Mouse (Mus musculus) naive thymus-derived CD4-positive, alpha-beta T cell, adult 2 months (primary cell): ENCODE results near the gene Nectin1.

ENCODE experiments used
- DNase-seq: peaks from one replicate; pipeline ENCODE4 v3.0.0-alpha.2; 2011; ENCODE audit warnings: low read depth

The Nectin1 gene

DNA sequence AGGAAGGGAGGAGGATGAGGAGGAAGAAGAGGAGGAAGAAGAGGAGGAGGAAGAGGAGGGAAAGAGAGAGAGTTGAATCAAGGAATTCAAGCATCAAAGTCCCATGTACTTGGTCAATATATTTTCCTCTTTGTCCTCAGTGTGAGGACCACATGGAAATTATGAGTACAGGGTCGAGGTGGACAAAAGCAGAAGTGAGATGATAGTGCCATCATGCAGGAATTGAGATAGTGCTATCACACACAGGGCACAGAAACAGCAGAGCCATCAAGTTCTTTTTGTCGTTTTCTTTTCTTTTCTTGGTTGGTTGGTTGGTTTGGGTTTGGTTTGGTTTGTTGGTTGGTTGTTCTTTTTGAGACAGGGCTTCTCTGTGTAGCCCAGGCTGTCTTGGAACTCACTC, 2.5 kb upstream of the Nectin1 start:
- no peak for DNase-seq

- no peak for DNase-seq
Observed at GRCm38 (mm10) chr9:43742066-43742465, 1.7 kb upstream of the Nectin1 start.

- peak; percentile 12 for DNase-seq
Observed at GRCm38 (mm10) chr9:43742902-43743646, 710 bp upstream of the Nectin1 start.

GRCm38 (mm10) chr9:43744138-43744981, 576 bp downstream of the Nectin1 start:
- DNase-seq = peak; percentile 36

GRCm38 (mm10) chr9:43745051-43745792, 1.4 kb downstream of the Nectin1 start:
- DNase-seq = peak; percentile 23

DNA sequence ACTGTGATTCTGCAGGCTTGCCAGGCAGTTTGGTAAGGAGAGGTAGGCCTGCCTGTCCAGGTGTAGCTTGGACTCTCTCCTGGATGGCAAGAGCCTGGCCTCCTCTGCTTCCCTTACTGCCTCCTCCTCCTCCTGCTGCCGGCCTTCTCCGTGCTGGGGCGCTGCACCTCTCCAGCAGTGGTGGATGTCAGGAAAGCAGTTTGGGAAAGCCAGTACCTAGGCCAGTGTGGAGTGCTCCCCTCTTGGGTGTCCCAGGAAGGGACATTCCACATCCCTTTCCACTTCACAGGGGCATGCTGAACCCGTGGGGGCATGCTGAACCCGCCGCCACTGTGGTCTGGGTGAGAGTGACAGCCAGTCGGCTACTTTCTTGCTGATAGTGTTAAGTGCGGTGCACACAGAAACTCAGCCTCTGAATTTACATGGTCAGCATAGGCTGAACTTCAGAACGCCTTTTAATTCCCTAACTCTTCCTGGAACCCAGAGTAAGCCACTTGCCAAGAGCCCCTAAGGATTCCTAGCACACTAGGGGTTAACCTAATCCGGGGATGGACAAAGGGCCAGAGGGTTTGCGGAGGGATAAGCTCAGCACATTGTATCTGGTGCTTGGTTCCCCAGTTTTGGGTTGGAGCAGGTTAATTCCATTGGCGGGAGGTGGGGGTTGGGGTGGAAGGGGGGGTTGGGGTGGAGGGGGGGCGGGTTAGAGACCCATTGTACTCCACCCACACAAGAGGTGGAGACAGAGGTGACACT, 2.3 kb downstream of the Nectin1 start:
- DNase-seq = no peak

- no peak for DNase-seq
Observed at GRCm38 (mm10) chr9:43747710-43748109, 3.9 kb downstream of the Nectin1 start.

- DNase-seq = no peak
Observed at GRCm38 (mm10) chr9:43748519-43748918, 4.7 kb downstream of the Nectin1 start.

GRCm38 (mm10) chr9:43750053-43750452, 6.3 kb downstream of the Nectin1 start:
- no peak for DNase-seq

DNA sequence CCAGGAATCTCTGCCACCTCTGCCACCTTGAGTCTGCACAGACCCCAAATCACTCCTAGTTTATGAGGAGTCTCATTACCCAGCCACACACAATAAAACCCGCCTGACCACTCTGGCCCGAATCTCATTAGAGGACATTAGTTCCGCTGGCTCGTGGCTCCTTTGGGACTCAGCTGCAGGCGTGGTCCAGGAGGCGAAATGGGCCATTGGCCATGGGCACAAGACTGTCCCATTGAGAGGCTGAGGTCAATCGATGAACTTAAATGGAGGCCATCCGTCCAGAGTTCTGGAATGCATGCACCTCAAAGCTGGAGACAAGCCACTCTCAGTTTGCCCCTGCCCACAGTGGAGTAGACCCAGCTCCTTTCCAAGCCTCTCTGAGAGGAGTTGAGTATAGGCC, 7.3 kb downstream of the Nectin1 start:
- DNase-seq = no peak

DNA sequence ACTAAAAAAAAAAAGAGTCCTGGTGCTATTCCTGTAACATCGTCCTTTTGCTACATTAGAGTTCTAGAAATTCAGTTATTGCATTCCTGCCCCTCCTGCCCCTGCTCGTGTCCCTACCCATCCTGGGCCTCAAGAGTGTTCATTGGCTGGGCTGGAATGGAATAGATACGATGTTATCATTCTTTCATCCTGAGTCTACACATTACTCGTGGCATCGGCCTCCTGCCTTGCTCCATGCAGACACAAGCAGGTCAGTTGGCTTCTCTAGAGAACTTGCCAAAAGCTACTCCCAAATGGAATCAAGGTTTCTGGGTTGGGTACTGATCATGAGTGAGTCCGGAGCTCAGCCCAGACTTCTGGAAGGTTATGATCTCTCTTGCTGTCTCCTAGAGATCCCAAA, 9.7 kb downstream of the Nectin1 start:
- DNase-seq = no peak

DNA sequence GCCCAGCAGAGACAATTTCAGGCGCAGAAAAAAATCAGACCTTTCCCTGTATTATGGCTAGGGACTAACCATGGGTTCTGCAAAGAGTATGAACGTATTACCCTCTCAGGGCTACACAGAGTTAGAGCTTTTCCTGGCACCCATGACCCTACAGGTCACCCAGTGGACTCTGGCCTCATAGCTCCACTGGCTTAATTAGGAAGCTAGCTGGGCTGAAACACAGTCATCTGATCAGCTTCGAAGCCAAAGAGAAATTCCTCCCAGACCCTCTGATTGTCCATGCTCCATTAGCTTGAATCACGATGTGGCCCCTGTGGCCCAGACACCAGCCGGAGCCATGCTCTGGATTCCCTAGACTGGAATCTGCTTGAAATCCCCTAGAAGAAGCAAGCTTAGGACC, 10.3 kb downstream of the Nectin1 start:
- no peak for DNase-seq

DNA sequence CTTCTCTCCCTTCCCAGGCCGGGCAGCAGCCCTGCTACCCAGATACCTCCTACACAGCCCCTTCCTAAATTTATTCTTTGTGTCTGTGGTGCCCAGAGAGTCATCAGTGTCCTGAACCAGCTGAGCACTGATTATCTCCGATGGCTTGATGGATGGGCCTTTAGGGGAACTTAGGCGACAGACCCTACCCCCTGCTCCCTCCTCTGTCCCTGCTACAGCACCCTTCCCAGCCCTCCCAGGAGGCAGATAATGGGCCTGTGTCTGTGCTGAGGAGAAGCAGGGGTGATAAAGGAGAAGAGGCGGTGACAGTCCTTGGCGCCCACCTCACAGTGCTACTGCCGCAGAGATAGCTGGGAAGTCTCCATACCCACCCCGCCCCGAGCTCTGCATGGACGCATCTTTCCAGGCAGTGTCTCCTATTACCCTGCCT, 11.0 kb downstream of the Nectin1 start:
- no peak for DNase-seq

DNA sequence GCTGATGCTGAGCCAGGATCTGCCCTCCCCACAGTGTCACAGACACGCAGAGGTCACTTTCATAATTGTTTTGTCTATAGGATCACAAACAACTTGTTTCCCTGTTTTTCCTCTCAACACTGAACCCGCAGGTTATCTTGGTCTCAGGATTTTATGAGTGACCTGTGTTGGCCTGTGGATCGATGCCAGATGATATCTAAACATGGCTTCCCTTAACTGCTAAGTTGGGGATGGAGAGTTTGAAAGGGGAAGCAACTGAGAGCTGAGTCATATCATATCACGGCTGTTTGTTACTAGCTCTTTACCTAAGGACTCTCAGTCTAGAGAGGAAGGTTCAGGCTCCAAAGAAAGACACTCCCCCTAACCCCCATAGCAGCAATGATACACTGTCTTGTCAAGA, 11.7 kb downstream of the Nectin1 start:
- no peak for DNase-seq

- DNase-seq = no peak
Observed at GRCm38 (mm10) chr9:43755928-43756327, 12.1 kb downstream of the Nectin1 start.

DNA sequence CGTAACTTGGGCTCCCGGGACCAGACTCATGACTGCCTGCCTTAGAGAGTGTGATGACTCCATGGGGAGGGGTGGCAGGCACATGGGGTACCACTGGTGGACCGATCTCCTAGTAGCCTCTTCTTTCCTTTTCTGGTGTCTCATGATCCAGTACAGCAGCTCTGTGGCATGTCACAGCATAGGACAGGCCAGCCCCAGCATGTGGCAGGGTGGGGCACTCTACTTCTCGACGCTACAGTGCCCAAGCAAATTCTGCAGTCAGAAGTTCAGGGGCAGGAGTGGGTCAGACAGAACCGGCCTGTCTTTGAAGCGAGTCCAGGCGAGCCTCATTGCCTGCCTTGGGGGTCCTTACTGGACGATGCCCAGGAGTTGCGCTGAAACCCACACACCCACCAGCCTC, 13.4 kb downstream of the Nectin1 start:
- DNase-seq = no peak

- no peak for DNase-seq
Observed at GRCm38 (mm10) chr9:43757972-43758965, 14.5 kb downstream of the Nectin1 start.

DNA sequence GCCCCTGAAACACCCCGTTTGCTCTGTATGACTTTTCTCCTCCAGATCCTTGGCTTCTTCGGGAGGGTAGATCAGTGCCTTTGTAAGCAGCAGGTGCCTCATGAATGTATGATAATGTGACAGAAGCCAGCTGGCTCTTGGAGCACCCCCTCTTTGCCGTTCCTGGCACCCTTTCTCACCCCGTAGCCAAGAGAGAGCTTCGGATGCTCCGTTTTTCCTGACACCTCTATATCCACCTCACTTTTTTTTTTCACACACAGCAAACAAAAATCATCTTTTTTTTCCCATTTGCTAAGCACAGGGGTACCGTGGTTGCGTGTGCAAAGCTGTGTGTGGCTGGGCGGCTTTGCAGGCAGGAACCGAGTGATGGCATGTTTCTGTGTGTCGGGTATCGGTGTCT, 16.3 kb downstream of the Nectin1 start:
- DNase-seq = no peak

DNA sequence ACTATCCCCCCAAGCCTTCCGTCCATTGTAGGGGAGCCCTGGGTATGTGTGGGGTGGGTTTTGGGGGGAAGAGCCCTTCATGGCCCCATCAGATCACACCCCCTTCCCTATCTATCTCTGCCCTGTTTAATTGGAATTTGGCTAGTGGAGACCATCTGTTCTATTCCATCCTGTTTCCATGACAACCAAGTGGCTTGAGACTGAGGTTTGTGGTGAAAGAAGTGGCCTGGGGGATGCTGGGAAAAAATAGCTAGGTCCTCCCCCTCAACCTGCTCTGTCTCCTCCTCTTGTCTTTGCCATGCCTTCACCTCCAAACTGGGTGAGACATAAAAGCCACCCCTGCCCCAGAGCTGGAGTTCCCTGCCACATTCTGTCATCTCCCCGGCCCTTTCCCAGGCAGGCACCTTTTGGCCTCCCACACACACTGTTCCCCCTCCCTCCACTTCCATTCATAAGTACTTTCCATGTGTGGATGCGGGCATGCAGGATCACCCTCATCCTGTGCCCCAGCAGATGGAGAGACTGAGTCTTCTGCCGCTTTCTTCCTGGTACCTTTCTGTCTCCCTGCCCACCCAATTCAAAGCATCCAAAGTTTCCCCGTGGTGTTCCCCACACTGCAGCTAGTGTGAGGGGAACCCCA, 17.5 kb downstream of the Nectin1 start:
- DNase-seq = no peak

DNA sequence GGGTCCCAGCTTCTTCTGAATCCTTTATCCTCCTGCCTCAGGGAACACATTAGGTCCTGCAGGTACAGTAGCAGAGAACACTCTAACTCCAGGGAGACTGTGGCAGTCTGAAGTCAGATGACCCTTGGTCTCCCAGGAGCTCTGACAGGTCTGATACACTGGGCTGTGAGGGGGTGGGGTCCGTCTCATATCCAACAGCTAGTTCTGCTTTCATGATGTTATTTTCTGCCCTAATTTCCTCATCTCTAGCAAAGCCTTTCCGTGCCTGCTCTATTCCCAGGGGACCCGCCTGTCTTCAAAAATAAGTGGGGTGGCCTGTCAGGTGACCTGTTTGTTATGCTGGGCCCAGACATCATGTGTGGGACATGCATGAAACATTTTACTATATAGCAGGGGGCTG, 18.2 kb downstream of the Nectin1 start:
- DNase-seq = no peak
